Mouse (Mus musculus) heart, embryonic 13.5 days (tissue): Measurements from ENCODE around the gene Hcrt. TPM values are rescaled to one million over a fixed set of nuclear protein-coding genes. Genes with fewer than 3 reads are reported as not detected.

Experiments used
- ATAC-seq: fragments of 200-750 bp; cut with Nextera tagmentation; 2 replicates; pipeline ENCODE4 v1.8.0; 2017; ENCODE audit warnings: moderate TSS enrichment; ENCODE audit not compliant: insufficient number of reproducible peaks, low FRiP score, low TSS enrichment; ENCODE audit errors: extremely low read depth
- H3K27ac ChIP-seq: fragments of 300-500 bp; sonication (generic); replicated peaks from 2 replicates; pipeline ENCODE4 v1.5.1; 2015; ENCODE audit warnings: moderate library complexity, mild to moderate bottlenecking, inconsistent platforms
- H3K27me3 ChIP-seq: fragments of 300-500 bp; sonication (generic); replicated peaks from 2 replicates; pipeline ENCODE4 v1.6.1; 2015; ENCODE audit warnings: mild to moderate bottlenecking, inconsistent platforms
- H3K36me3 ChIP-seq: fragments of 300-500 bp; sonication (generic); 2 replicates; pipeline ENCODE4 v1.6.1; 2015; ENCODE audit warnings: mild to moderate bottlenecking, inconsistent platforms
- H3K4me1 ChIP-seq: fragments of 300-500 bp; sonication (generic); 2 replicates; pipeline ENCODE4 v1.6.1; 2015; ENCODE audit warnings: inconsistent platforms
- H3K4me2 ChIP-seq: fragments of 300-500 bp; sonication (generic); 2 replicates; pipeline ENCODE4 v1.6.1; 2015; ENCODE audit warnings: inconsistent platforms, mild to moderate bottlenecking, moderate library complexity
- H3K4me3 ChIP-seq: fragments of 300-500 bp; sonication (generic); 2 replicates; pipeline ENCODE4 v1.5.1; 2015; ENCODE audit warnings: moderate library complexity, mild to moderate bottlenecking, inconsistent platforms
- H3K9ac ChIP-seq: fragments of 300-500 bp; sonication (generic); 2 replicates; pipeline ENCODE4 v1.6.1; 2015; ENCODE audit warnings: inconsistent platforms, mild to moderate bottlenecking, moderate library complexity
- H3K9me3 ChIP-seq: fragments of 300-500 bp; sonication (generic); 2 replicates; pipeline ENCODE4 v1.6.1; 2016; ENCODE audit warnings: inconsistent platforms
- WGBS: fragments of 180-500 bp; shearing (Covaris S2); methylation state at CpG from one replicate; pipeline ENCODE4 v1.1.7; 2015; ENCODE audit warnings: mixed read lengths; 5-methylcytosine and 5-hydroxymethylcytosine counted together
- polyA plus RNA-seq: library from polyadenylated mRNA; unstranded; fragments of >200 nt; fragmentation: Nextera tagmentation; extraction: Ambion mirVana; gene quantifications from 2 replicates; pipeline ENCODE4 v1.2.1, GENCODE M21; 2015

Gene Hcrt
- polyA plus RNA-seq, 1 experiment from 2014 or later = not detected

GRCm38 (mm10) chr11:100735134-100735865, 27.4 kb downstream of the Hcrt start:
- Histone ChIP-seq H3K4me2 (peak overlapping the region; percentile 81), H3K36me3 (peaks cover 18% of the 10 kb centered on the region), H3K9ac (peak overlapping the region; percentile 95), H3K27me3 (peaks cover 8% of the 10 kb centered on the region), H3K9me3 (no peaks in the 10 kb centered on the region), H3K4me3 (peak overlapping the region; percentile 87), H3K4me1 (peaks cover 27% of the 10 kb centered on the region), H3K27ac (no peak overlapping the region; the same call in 1 of the 2 replicates)
- no peak for ATAC-seq
- WGBS = 88% methylated on average over 9 of the region's 9 CpGs

- no peak overlapping the region for H3K4me3 ChIP-seq
- H3K4me1 ChIP-seq = peaks cover 9% of the 10 kb centered on the region
- no peak for ATAC-seq
- H3K9ac ChIP-seq = no peak overlapping the region
- WGBS = 81% methylated on average over 6 of the region's 6 CpGs
- H3K36me3 ChIP-seq = peaks cover 37% of the 10 kb centered on the region
- H3K4me2 ChIP-seq = no peak overlapping the region
- no peak overlapping the region for H3K27ac ChIP-seq
- no peaks in the 10 kb centered on the region for H3K27me3 ChIP-seq
- no peaks in the 10 kb centered on the region for H3K9me3 ChIP-seq
Observed at GRCm38 (mm10) chr11:100730477-100731205, 32.1 kb downstream of the Hcrt start.

GRCm38 (mm10) chr11:100729976-100730375, 32.8 kb downstream of the Hcrt start:
- no peak overlapping the region for H3K4me2 ChIP-seq
- H3K9me3 ChIP-seq = no peaks in the 10 kb centered on the region
- H3K4me3 ChIP-seq = no peak overlapping the region
- H3K27ac ChIP-seq = no peak overlapping the region
- peaks cover 11% of the 10 kb centered on the region for H3K4me1 ChIP-seq
- H3K36me3 ChIP-seq = peaks cover 37% of the 10 kb centered on the region
- no peak for ATAC-seq
- 79% methylated on average over 4 of the region's 4 CpGs for WGBS
- no peaks in the 10 kb centered on the region for H3K27me3 ChIP-seq
- no peak overlapping the region for H3K9ac ChIP-seq

- Histone ChIP-seq H3K36me3 (peaks cover 37% of the 10 kb centered on the region), H3K4me3 (no peak overlapping the region), H3K4me1 (peaks cover 22% of the 10 kb centered on the region), H3K9ac (no peak overlapping the region), H3K9me3 (no peaks in the 10 kb centered on the region), H3K4me2 (no peak overlapping the region), H3K27me3 (no peaks in the 10 kb centered on the region), H3K27ac (no peak overlapping the region)
- 85% methylated on average over 6 of the region's 6 CpGs for WGBS
- ATAC-seq = no peak
Observed at GRCm38 (mm10) chr11:100728601-100729000, 34.1 kb downstream of the Hcrt start.

GRCm38 (mm10) chr11:100727201-100727600, 35.5 kb downstream of the Hcrt start:
- Histone ChIP-seq H3K9me3 (no peaks in the 10 kb centered on the region), H3K36me3 (peaks cover 25% of the 10 kb centered on the region), H3K27ac (no peak overlapping the region), H3K4me2 (no peak overlapping the region), H3K9ac (no peak overlapping the region), H3K4me3 (no peak overlapping the region), H3K27me3 (no peaks in the 10 kb centered on the region), H3K4me1 (peaks cover 36% of the 10 kb centered on the region)
- no peak for ATAC-seq
- 94% methylated on average over 3 of the region's 3 CpGs for WGBS

- no peak overlapping the region for H3K4me3 ChIP-seq
- H3K27me3 ChIP-seq = no peaks in the 10 kb centered on the region
- 26% methylated on average over 5 of the region's 5 CpGs for WGBS
- no peaks in the 10 kb centered on the region for H3K9me3 ChIP-seq
- peaks cover 18% of the 10 kb centered on the region for H3K36me3 ChIP-seq
- peak overlapping the region; percentile 74 for H3K27ac ChIP-seq
- peaks cover 58% of the 10 kb centered on the region for H3K4me1 ChIP-seq
- no peak overlapping the region; the same call in 1 of the 2 replicates for H3K9ac ChIP-seq
- no peak for ATAC-seq
- peak overlapping the region; percentile 0; the same call in 1 of the 2 replicates for H3K4me2 ChIP-seq
Observed at GRCm38 (mm10) chr11:100724919-100725512, 37.7 kb downstream of the Hcrt start.

GRCm38 (mm10) chr11:100722493-100723028, 40.2 kb downstream of the Hcrt start:
- Histone ChIP-seq H3K27ac (peak overlapping the region; percentile 85), H3K4me3 (no peak overlapping the region), H3K4me2 (peak overlapping the region; percentile 40), H3K27me3 (no peaks in the 10 kb centered on the region), H3K9me3 (no peaks in the 10 kb centered on the region), H3K9ac (peak overlapping the region; percentile 62), H3K4me1 (peaks cover 67% of the 10 kb centered on the region), H3K36me3 (peaks cover 24% of the 10 kb centered on the region)
- WGBS = 40% methylated on average over 2 of the region's 2 CpGs
- ATAC-seq = no peak

- peak overlapping the region; percentile 40 for H3K4me2 ChIP-seq
- peaks cover 30% of the 10 kb centered on the region for H3K36me3 ChIP-seq
- peak overlapping the region; percentile 62 for H3K9ac ChIP-seq
- no peak overlapping the region for H3K4me3 ChIP-seq
- no peak for ATAC-seq
- 29% methylated on average over 8 of the region's 8 CpGs for WGBS
- no peaks in the 10 kb centered on the region for H3K27me3 ChIP-seq
- peak overlapping the region; percentile 85 for H3K27ac ChIP-seq
- H3K4me1 ChIP-seq = peaks cover 67% of the 10 kb centered on the region
- H3K9me3 ChIP-seq = no peaks in the 10 kb centered on the region
Observed at GRCm38 (mm10) chr11:100721776-100722492, 40.8 kb downstream of the Hcrt start.

GRCm38 (mm10) chr11:100721254-100721653, 41.5 kb downstream of the Hcrt start:
- Histone ChIP-seq H3K4me2 (peak overlapping the region; percentile 40), H3K4me1 (peaks cover 67% of the 10 kb centered on the region), H3K36me3 (peaks cover 37% of the 10 kb centered on the region)

GRCm38 (mm10) chr11:100720345-100720744, 42.4 kb downstream of the Hcrt start:
- no peak overlapping the region for H3K4me3 ChIP-seq
- peak overlapping the region; percentile 85 for H3K27ac ChIP-seq
- H3K36me3 ChIP-seq = peaks cover 46% of the 10 kb centered on the region
- peak overlapping the region; percentile 69 for H3K9ac ChIP-seq
- H3K4me1 ChIP-seq = peaks cover 62% of the 10 kb centered on the region
- no peak for ATAC-seq
- no peaks in the 10 kb centered on the region for H3K27me3 ChIP-seq
- H3K4me2 ChIP-seq = no peak overlapping the region
- no peaks in the 10 kb centered on the region for H3K9me3 ChIP-seq
- 37% methylated on average over 5 of the region's 5 CpGs for WGBS

More at GRCm38 (mm10) chr11:100721254-100721653, 41.5 kb downstream of the Hcrt start:
- Histone ChIP-seq H3K9ac (peak overlapping the region; percentile 69), H3K27me3 (no peaks in the 10 kb centered on the region), H3K4me3 (no peak overlapping the region), H3K9me3 (no peaks in the 10 kb centered on the region), H3K27ac (peak overlapping the region; percentile 85)
- ATAC-seq = no peak
- 46% methylated on average over 4 of the region's 4 CpGs for WGBS
